Mouse (Mus musculus) gastrocnemius, adult 8-10 months (tissue): ENCODE data around the gene Dpysl5. TPM values are rescaled to one million over a fixed set of nuclear protein-coding genes. Genes with fewer than 3 reads are reported as not detected.
A peak's percentile ranks its signal among the peaks of the same experiment; 100 is the strongest.

Experiments
- DNase-seq, 2 experiments: peaks; one replicate each; pipeline ENCODE4 v3.0.0; 2022; ENCODE audit warnings: low spot score in 2 of 2
- total RNA-seq, 4 experiments: library from RNA; stranded (reverse); gene quantifications; 2 replicates each; pipeline ENCODE4 v1.2.4; 2022

Dpysl5 gene
- total RNA-seq, 4 experiments from 2014 or later = 0.97 to 1.6 (median 1.4) TPM

- no peak for DNase-seq
Measured at GRCm38 (mm10) chr5:30762815-30763510, 51.6 kb downstream of the Dpysl5 start.

GRCm38 (mm10) chr5:30763511-30763830 lies 52.1 kb downstream of the Dpysl5 start:
- no peak for DNase-seq

- no peak for DNase-seq
Measured at GRCm38 (mm10) chr5:30765596-30766370, 54.4 kb downstream of the Dpysl5 start.

- no peak for DNase-seq
Measured at GRCm38 (mm10) chr5:30768082-30768481, 56.7 kb downstream of the Dpysl5 start.

- no peak for DNase-seq
Measured at GRCm38 (mm10) chr5:30768598-30768997, 57.2 kb downstream of the Dpysl5 start.

- DNase-seq = no peak
Measured at GRCm38 (mm10) chr5:30769075-30769474, 57.7 kb downstream of the Dpysl5 start.

- DNase-seq = peak; percentile 72 to 81
Measured at GRCm38 (mm10) chr5:30774601-30775371, 63.4 kb downstream of the Dpysl5 start.

GRCm38 (mm10) chr5:30780699-30781098 lies 69.3 kb downstream of the Dpysl5 start:
- peak; percentile 30 to 49 for DNase-seq

GRCm38 (mm10) chr5:30781147-30781546 lies 69.8 kb downstream of the Dpysl5 start:
- no peak for DNase-seq

- DNase-seq = no peak
Measured at GRCm38 (mm10) chr5:30787381-30787780, 76.0 kb downstream of the Dpysl5 start.

- DNase-seq = no peak
Measured at GRCm38 (mm10) chr5:30790047-30790446, 78.7 kb downstream of the Dpysl5 start.

GRCm38 (mm10) chr5:30796125-30796524 lies 84.8 kb downstream of the Dpysl5 start:
- peak; percentile 67 to 68 for DNase-seq

- DNase-seq = no peak
Measured at GRCm38 (mm10) chr5:30797482-30797881, 86.1 kb downstream of the Dpysl5 start.

- DNase-seq = no peak
Measured at GRCm38 (mm10) chr5:30797982-30798381, 86.6 kb downstream of the Dpysl5 start.

- no peak for DNase-seq
Measured at GRCm38 (mm10) chr5:30798965-30799364, 87.6 kb downstream of the Dpysl5 start.

- DNase-seq = no peak
Measured at GRCm38 (mm10) chr5:30802724-30803467, 91.5 kb downstream of the Dpysl5 start.

GRCm38 (mm10) chr5:30806106-30806505 lies 94.7 kb downstream of the Dpysl5 start:
- peak; percentile 78 to 85 for DNase-seq

- DNase-seq = peak; percentile 84 to 90
Measured at GRCm38 (mm10) chr5:30814424-30815119, 103.2 kb downstream of the Dpysl5 start, which contains the start of gene Mapre3. Gene Mapre3, plus strand, starts transcription at chr5:30814641.

GRCm38 (mm10) chr5:30815120-30815465 lies 103.7 kb downstream of the Dpysl5 start:
- DNase-seq = no peak

GRCm38 (mm10) chr5:30816261-30816791 lies 105.0 kb downstream of the Dpysl5 start:
- DNase-seq = peak; percentile 40 to 45
